Mouse (Mus musculus): Measurements from ENCODE around the gene Anp32b.

The Anp32b gene

GRCm38 (mm10) chr4:46502606-46503502 is 52.2 kb downstream of the Anp32b start:
- CTCF ChIA-PET, result interaction anchor here (0.5 kb wide), 1 partner anchor 381 kb away, joined by 3 read pairs; no protein-coding TSS in a partner anchor

- CTCF ChIA-PET, result interaction anchor here (0.5 to 0.9 kb wide), 3 partner anchors 17 to 380 kb away, joined by 3 to 11 read pairs (median 7); no protein-coding TSS in a partner anchor
Observed at GRCm38 (mm10) chr4:46503881-46504280, 53.2 kb downstream of the Anp32b start.

GRCm38 (mm10) chr4:46505361-46506057 is 54.8 kb downstream of the Anp32b start:
- CTCF ChIA-PET, result interaction anchor here (0.6 to 1.6 kb wide), 3 partner anchors 105 to 1375 kb away, joined by 3 to 4 read pairs (median 3); no protein-coding TSS in a partner anchor

DNA sequence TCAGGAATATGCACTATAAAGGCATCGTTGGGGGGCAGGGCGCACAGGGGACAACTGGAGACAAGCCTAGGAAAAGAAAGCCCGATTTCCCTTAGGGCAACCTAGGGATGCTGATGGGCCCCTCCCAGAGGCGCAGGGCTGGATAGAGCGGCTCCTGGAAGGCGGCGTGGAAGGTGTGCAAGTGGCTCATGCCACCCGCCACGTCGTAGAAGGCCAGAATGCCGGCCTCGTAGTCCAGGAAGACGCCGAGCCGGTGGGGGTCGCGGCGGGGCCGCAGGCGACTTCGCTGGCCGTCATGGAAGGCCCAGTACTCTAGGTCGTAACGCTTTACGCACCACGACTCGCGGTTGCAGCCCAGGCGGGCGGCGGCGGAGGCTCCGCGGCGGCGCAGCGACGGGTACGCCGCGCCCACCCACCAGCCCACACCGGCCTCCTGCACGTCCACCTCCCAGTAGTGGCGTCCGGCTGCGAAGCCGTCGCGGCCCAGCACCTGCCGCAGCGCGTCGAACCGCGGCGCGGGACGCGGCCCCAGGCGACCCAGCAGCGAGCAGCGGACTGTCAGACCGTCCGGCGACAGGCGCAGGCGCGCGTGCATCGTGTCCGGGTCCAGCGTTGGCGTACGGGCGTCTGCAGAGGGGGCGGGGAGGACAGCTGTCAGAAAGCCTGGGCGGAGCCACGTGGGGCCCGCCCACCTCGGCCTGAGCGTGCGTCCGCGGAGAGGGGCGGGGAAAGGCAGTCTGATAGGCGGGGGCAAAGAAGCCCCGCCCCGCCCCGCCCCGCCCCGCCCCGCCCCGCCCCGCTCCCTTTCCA is 56.3 kb downstream of the Anp32b start:
- CTCF ChIA-PET, result no interaction called here

- CTCF ChIA-PET, result interaction anchor here (1.2 kb wide), 1 partner anchor 18 kb away, joined by 5 read pairs; no protein-coding TSS in a partner anchor
Observed at GRCm38 (mm10) chr4:46507736-46508460, 57.2 kb downstream of the Anp32b start.

DNA sequence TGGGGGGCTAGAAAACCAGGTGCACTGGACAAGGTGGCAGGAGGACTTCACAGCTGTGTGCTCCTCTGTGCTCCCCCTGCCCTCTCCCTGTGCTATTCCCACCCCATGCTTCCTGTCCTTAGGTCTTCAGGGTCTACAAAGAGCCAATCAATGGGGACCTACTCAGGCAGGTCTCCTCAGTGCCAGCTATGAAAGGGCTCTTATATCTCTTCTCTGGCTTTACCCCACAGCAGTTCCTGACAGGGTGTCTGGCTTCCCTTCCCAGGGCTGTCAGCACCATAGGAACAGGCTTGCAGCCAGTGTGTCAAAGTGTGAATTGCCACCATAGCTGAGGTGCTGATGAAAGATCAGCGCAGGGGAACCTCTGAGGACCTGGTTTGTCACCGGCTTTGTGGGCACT is 69.8 kb downstream of the Anp32b start:
- CTCF ChIA-PET, result interaction anchor here (0.6 to 1.0 kb wide), 3 partner anchors 11 to 165 kb away, joined by 3 to 9 read pairs (median 4); no protein-coding TSS in a partner anchor

DNA sequence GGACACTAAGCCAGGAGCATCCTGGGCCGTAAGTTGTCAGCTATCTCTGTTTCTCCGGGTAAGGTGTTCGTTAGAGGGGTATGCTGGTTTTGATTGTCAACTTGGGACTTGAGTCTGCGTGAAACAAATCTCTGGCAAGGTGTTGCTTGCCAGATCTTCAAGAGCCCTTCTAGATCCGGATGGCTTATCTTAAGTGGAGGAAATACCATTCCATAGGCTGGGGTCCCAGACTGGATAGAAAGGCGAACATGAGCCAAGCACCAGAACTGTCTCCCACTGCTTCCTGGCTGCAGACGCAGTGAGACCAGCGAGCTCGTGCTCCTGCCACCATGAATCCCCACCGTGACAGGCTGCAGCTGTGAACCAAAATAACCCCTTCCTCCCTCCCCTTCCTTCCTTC is 70.8 kb downstream of the Anp32b start:
- CTCF ChIA-PET, result no interaction called here
